Mouse (Mus musculus): Measurements from ENCODE around the gene Hdac9.

Hdac9 gene

GRCm38 (mm10) chr12:34806528-34806927, 110.4 kb downstream of the Hdac9 start:
- no peak for DNase-seq (ENCODE audit: low read depth, low spot score)

- DNase-seq (ENCODE audit: low read depth, low spot score) = no peak
Measured at GRCm38 (mm10) chr12:34803721-34804120, 113.2 kb downstream of the Hdac9 start.

GRCm38 (mm10) chr12:34802308-34802707, 114.6 kb downstream of the Hdac9 start:
- DNase-seq (ENCODE audit: low read depth, low spot score) = peak; percentile 6

GRCm38 (mm10) chr12:34801752-34802151, 115.1 kb downstream of the Hdac9 start:
- DNase-seq (ENCODE audit: low read depth, low spot score) = no peak

GRCm38 (mm10) chr12:34797389-34797788, 119.5 kb downstream of the Hdac9 start:
- DNase-seq (ENCODE audit: low read depth, low spot score) = no peak

- DNase-seq (ENCODE audit: low read depth, low spot score) = no peak
Measured at GRCm38 (mm10) chr12:34795487-34795886, 121.4 kb downstream of the Hdac9 start.

- no peak for DNase-seq (ENCODE audit: low read depth, low spot score)
Measured at GRCm38 (mm10) chr12:34792113-34792452, 124.8 kb downstream of the Hdac9 start.

- DNase-seq (ENCODE audit: low read depth, low spot score) = no peak
Measured at GRCm38 (mm10) chr12:34791213-34792112, 125.4 kb downstream of the Hdac9 start.

GRCm38 (mm10) chr12:34789031-34789982, 127.6 kb downstream of the Hdac9 start:
- DNase-seq (ENCODE audit: low read depth, low spot score) = no peak

GRCm38 (mm10) chr12:34787380-34787779, 129.5 kb downstream of the Hdac9 start:
- no peak for DNase-seq (ENCODE audit: low read depth, low spot score)

- no peak for DNase-seq (ENCODE audit: low read depth, low spot score)
Measured at GRCm38 (mm10) chr12:34783574-34783973, 133.3 kb downstream of the Hdac9 start.

- DNase-seq (ENCODE audit: low read depth, low spot score) = no peak
Measured at GRCm38 (mm10) chr12:34779368-34779957, 137.4 kb downstream of the Hdac9 start.

GRCm38 (mm10) chr12:34776170-34776569, 140.7 kb downstream of the Hdac9 start:
- no peak for DNase-seq (ENCODE audit: low read depth, low spot score)

- DNase-seq (ENCODE audit: low read depth, low spot score) = no peak
Measured at GRCm38 (mm10) chr12:34774071-34774470, 142.8 kb downstream of the Hdac9 start.

GRCm38 (mm10) chr12:34767226-34767775, 149.6 kb downstream of the Hdac9 start:
- no peak for DNase-seq (ENCODE audit: low read depth, low spot score)

GRCm38 (mm10) chr12:34747266-34747665, 169.6 kb downstream of the Hdac9 start:
- DNase-seq (ENCODE audit: low read depth, low spot score) = no peak

GRCm38 (mm10) chr12:34725204-34725603, 191.7 kb downstream of the Hdac9 start:
- no peak for DNase-seq (ENCODE audit: low read depth, low spot score)

GRCm38 (mm10) chr12:34724274-34724673, 192.6 kb downstream of the Hdac9 start:
- no peak for DNase-seq (ENCODE audit: low read depth, low spot score)

GRCm38 (mm10) chr12:34722831-34723490, 193.9 kb downstream of the Hdac9 start:
- no peak for DNase-seq (ENCODE audit: low read depth, low spot score)

- no peak for DNase-seq (ENCODE audit: low read depth, low spot score)
Measured at GRCm38 (mm10) chr12:34720906-34721305, 196.0 kb downstream of the Hdac9 start.

Measured in CD4-positive helper T cell, adult 2 months (primary cell).